In genomic region chr19:24122647-24123046, GRCm38 (mm10) we compare ENCODE assay signal across 34 mouse cellular contexts.
"Had no signal": no experiment of that assay in that cellular context is flagged by ENCODE, and none has a peak within 500 bp of the region (broad histone marks: within the 10 kb centered on the region; RNA-seq: fewer than 3 reads in every experiment).

No protein-coding gene starts in this region.

- H3K27me3 ChIP-seq: heart, embryonic 12.5 days; heart, embryonic 13.5 days; heart, embryonic 15.5 days; hindbrain, embryonic 12.5 days; hindbrain, embryonic 13.5 days; hindbrain, embryonic 15.5 days; intestine, embryonic 15.5 days; kidney, embryonic 15.5 days had no signal

- ATAC-seq: hindbrain, embryonic 16.5 days; hindbrain, postnatal 0 days; inflammation-experienced regulatory T-cells, adult 6 months; intestine, embryonic 15.5 days; intestine, embryonic 16.5 days; intestine, postnatal 0 days had no signal

- H3K9me3 ChIP-seq: heart, embryonic 10.5 days; heart, embryonic 12.5 days; heart, embryonic 13.5 days; heart, embryonic 15.5 days; hindbrain, embryonic 10.5 days; hindbrain, embryonic 12.5 days; hindbrain, embryonic 13.5 days; hindbrain, embryonic 15.5 days; intestine, embryonic 15.5 days; kidney, embryonic 15.5 days had no signal

- DNase-seq: heart, postnatal 10 days; heart, postnatal 36 days; heart, postnatal 4 days; kidney, adult 11 months; kidney, adult 18-20 months; kidney, adult 2 months; kidney, adult 8-10 months; kidney, adult 9 months; kidney, postnatal 10 days; kidney, postnatal 14 days; kidney, postnatal 25 days; kidney, postnatal 36 days; kidney, postnatal 4 days; layer of hippocampus, adult 9-11 months; layer of hippocampus, postnatal 36 days had no signal

- H3K4me2 ChIP-seq: heart, embryonic 11.5 days; heart, embryonic 12.5 days; heart, embryonic 13.5 days; heart, embryonic 15.5 days; hindbrain, embryonic 12.5 days; hindbrain, embryonic 13.5 days; hindbrain, embryonic 14.5 days; hindbrain, embryonic 15.5 days; intestine, embryonic 15.5 days; kidney, embryonic 15.5 days had no signal

- H3K9ac ChIP-seq: heart, embryonic 12.5 days; heart, embryonic 13.5 days; heart, embryonic 15.5 days; hindbrain, embryonic 12.5 days; hindbrain, embryonic 13.5 days; hindbrain, embryonic 14.5 days; hindbrain, embryonic 15.5 days; intestine, embryonic 15.5 days; kidney, embryonic 15.5 days had no signal

- H3K36me3 ChIP-seq: hindbrain, embryonic 15.5 days had no signal

- H3K4me1 ChIP-seq: hindbrain, embryonic 10.5 days; hindbrain, embryonic 12.5 days; hindbrain, embryonic 13.5 days; hindbrain, embryonic 15.5 days; intestine, embryonic 15.5 days; kidney, embryonic 15.5 days had no signal

- H3K4me3 ChIP-seq: heart, embryonic 10.5 days; heart, embryonic 12.5 days; heart, embryonic 13.5 days; heart, embryonic 15.5 days; hindbrain, embryonic 10.5 days; hindbrain, embryonic 12.5 days; hindbrain, embryonic 13.5 days; hindbrain, embryonic 15.5 days; intestine, embryonic 15.5 days; kidney, embryonic 15.5 days; layer of hippocampus, adult 2 months had no signal

- H3K27ac ChIP-seq: heart, embryonic 10.5 days; heart, embryonic 13.5 days; heart, embryonic 15.5 days; hindbrain, embryonic 10.5 days; hindbrain, embryonic 12.5 days; hindbrain, embryonic 13.5 days; hindbrain, embryonic 14.5 days; hindbrain, embryonic 15.5 days; hindbrain, postnatal 0 days; intestine, embryonic 15.5 days; kidney, embryonic 15.5 days; kidney, postnatal 0 days; layer of hippocampus, adult 2 months had no signal
